Mouse (Mus musculus) natural killer cell, adult 2 months (primary cell): ENCODE data around the gene Nudt1.

Experiments used
- DNase-seq, 2 experiments: peaks; one replicate each; pipeline ENCODE4 v3.0.0; 2022; ENCODE audit warnings: low spot score in 2 of 2

Gene Nudt1

GRCm38 (mm10) chr5:140382688-140383087, 61.2 kb downstream of the Nudt1 start:
- peak in 1 of 2 experiments; percentile 59 for DNase-seq

GRCm38 (mm10) chr5:140383559-140383958, 62.1 kb downstream of the Nudt1 start:
- no peak for DNase-seq

GRCm38 (mm10) chr5:140384462-140384861, 63.0 kb downstream of the Nudt1 start:
- DNase-seq: no peak

GRCm38 (mm10) chr5:140387236-140387635, 65.8 kb downstream of the Nudt1 start:
- no peak for DNase-seq
